Mouse (Mus musculus): ENCODE data around the gene Efna3.

Efna3 gene

GRCm38 (mm10) chr3:89284261-89284660, 38.5 kb downstream of the Efna3 start:
- no peak for DNase-seq (ENCODE audit: low read depth, low spot score)

- DNase-seq (ENCODE audit: low read depth, low spot score), result peak; percentile 69
These were observed 40.5 kb downstream of the Efna3 start for GRCm38 (mm10) chr3:89282291-89282643.

DNA sequence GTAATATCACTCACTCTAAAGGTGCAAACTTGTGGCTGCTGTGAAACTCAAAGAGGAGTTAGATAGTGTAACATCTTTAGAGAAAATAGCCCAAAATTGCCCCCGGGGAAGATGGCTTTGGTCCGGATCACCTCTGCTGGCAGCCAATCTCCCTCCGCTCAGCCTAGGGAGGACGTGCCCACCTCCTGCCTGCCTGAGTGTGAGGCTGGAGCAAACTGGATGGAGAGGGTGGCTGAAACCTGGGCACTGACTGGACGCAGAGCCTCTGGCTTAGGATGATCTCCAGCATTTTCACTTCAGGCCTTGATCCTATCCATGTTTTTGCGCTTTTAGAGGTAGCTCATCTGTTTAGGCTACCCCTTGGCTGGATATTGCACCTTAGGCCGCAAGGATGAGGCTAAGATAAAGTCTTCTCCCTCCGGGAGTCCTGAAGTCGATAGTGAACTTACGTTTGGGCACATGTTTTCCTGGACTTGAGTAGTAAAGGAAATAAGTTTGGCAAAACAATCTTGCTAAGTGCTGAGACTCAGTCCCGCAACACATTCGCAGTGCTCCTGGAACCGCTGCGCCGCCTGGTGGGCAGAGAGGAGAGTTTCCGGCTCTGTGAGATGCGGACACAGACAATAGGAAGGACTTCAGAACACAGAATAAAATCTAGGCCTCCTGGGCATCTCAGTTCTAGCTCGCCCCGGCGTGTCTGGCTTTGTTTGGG, 41.0 kb downstream of the Efna3 start:
- peak; percentile 94 for DNase-seq (ENCODE audit: low read depth, low spot score)

- DNase-seq (ENCODE audit: low read depth, low spot score), result no peak
These were observed 41.9 kb downstream of the Efna3 start, which contains the start of gene Efna1 for GRCm38 (mm10) chr3:89280606-89281511. Gene Efna1 (minus strand): TSS chr3:89281142.

GRCm38 (mm10) chr3:89280050-89280605, 42.6 kb downstream of the Efna3 start:
- peak; percentile 65 for DNase-seq (ENCODE audit: low read depth, low spot score)

DNA sequence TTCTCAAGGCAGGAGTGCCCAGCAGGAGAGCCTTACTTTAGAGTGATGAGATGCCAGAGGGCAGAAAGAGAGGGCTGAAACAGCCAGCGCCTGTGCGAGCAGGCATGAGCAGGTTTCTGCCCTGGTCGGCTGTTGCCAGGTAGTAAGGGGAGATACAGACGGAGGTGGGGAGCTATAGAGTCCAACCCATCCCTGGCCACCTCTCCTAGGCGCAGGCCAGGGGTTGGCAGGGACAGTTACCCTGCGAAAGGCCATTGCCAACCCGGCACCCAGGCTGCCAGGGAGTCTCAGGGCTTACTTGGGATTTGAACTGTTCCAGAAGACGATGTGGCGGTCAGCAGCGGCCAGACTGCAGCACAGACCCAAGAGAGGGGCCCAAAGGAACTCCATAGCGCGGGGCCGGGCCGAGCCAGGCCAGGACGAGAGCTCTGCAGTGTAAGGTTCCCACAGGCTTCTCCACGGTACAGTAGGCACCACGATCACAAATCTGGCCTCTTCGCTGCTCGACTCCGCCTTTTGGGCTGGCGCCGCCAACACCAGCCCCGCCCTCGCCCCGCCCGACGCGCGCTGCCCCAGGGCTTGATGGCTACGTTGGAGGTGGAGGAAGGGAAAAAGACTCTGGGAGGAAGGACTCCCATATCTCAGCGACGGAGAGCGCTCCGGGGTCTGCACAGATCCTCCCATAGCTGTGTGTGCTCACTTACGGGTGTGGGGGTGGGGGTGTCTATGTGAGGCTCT, 43.4 kb downstream of the Efna3 start:
- peak; percentile 90 for DNase-seq (ENCODE audit: low read depth, low spot score)

DNA sequence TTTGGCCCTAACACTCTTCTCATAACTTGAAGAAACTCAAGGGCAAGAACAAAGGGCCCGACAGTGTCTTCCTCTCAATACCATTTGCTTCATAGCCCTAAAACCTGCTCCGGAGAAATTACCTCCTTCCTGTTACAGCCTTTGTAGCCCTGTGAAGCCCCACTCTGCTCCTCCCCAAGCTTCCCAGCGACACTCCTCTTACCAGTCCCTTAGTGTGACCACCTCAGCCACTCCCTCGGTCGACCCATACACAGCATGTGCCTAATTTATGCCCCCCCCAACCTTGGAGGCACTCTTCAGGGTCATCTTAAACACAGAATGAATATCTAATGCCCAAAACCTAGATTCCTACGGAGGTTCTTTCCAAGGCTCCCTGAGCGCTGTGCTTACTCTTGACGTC, 44.1 kb downstream of the Efna3 start:
- DNase-seq (ENCODE audit: low read depth, low spot score), result no peak

DNA sequence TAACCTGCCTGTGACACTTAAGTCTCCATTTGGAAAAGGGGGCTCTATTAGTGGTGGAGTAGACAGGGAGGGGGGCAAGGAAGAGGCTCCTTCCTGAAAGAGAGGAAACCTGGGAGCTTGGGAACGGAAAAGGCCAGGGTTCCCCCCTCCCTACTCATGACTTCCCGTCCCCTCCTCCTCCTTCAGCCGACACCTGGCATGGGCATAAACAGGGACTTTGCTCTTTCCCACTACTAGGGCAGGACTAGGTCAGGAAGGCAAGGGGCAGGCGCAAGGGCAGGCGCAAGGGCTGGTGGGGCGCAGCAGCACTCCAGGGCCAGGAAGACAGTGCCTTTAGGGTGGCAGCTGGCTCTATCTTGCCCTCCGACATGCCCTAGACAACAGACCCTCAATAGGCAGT, 44.7 kb downstream of the Efna3 start:
- DNase-seq (ENCODE audit: low read depth, low spot score), result no peak

DNA sequence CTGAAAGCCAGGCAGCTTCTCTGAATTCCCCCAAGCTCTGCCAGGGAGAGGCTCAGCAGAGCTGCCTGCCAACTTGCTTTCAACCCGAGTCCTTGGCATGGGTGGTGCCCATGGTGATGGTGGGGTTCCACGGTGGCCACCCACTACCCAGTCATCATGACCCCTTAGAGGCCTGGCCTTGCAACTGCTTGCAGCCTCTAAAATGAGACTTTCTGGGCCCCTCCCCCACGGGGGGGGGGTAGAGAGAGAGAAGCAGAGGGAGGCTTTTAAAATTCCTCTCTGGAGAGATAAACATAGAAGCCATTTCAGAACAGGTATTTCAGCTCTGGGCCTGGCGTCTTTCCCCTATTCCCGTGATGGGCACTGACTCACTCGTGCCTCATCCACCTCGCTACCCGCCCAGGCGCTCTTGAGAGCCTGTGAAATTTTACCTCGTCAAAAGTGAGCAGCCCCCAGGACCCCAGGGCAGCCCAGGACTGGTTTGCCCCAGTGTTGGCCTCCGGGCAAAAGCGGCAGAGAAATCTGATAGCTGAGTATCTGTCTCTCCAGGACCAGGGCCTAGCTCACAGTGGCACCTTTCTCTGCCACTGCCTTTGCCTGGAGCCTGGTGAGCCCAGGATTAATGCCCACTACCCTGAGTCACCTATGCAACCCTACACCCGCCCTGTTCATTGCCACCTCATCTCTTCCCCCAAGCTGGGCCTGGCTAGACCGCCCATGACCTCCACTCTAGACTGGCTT, 45.3 kb downstream of the Efna3 start:
- peak; percentile 71 for DNase-seq (ENCODE audit: low read depth, low spot score)

DNA sequence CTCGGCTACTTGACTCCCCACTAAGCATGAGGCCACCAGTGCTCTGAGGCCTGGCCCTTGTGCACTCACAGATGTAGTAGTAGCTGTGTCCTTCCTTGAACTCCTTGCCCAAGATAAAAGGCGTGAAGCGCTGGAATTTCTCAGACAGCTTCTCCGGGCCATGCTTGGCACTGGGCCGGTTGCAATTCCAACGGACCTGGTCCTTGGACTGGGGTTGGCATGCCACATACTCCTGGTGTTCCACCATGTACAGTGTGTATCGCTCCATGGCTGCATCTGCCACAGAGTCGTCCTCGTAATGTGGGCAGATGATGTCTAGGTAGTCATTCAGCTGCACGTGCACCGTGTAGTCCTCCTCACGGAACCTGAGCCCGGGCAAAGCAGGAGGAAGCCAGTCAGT, 46.7 kb downstream of the Efna3 start:
- no peak for DNase-seq (ENCODE audit: low read depth, low spot score)

- peak; percentile 51 for DNase-seq (ENCODE audit: low read depth, low spot score)
These were observed 51.0 kb downstream of the Efna3 start for GRCm38 (mm10) chr3:89271760-89272159.

DNA sequence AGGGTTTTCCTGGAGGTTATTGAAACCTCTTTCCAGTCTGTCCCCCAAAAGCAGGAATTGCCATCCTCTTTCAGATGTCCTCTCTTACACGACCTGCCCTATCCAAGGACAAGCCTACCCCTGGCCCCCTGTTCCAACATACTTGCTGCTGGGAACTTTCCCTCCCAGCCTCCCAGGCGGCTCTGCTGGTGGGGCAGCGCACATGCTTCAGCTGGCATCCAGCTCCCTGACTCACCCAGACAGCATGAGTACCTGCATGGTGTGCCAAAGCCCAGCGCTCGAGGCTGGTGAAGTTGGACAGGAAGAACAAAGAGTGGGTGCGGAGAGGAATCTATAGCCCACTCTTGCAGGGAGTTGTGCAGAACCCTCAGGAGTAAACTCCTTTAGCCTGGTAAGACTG, 51.9 kb downstream of the Efna3 start:
- peak; percentile 82 for DNase-seq (ENCODE audit: low read depth, low spot score)

DNA sequence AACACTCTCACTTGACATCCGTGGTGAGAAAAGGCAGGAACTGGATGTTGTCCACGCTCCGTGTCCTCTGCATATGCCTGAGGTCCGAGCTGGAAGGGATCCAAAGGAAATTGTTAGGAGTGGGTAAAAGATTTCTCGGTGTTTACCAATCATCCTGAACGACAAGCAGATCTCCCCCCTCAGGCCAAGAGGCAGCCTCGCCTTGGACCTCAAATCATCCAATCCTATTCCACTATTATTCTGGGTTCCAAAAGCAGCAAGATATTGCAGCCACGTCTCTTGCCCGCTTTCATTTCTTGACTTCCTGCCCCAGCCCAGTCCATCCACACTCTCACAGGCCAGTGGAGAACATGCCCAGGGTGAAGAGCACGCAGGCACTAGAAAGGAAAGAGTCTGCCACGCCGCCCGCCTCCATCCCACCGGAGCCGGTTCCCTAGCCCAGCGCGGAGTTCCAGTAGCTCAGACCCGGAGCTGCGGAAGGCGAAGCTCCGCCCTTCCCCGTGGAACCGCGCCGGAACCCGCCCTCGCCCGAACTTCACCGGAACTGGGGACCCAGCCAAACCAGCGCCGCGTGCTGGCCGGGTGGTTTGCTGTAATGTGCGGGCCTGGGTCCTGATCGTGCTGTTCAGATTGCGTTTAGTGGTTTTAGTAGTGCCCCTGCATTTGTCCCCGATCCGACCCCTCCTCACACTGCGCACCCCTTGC, 52.6 kb downstream of the Efna3 start, which contains the start of gene Slc50a1:
TSS of gene Slc50a1 (minus strand) at position 520 of the 705 bp plus-strand sequence.
- DNase-seq (ENCODE audit: low read depth, low spot score), result peak; percentile 62

- no peak for DNase-seq (ENCODE audit: low read depth, low spot score)
These were observed 53.8 kb downstream of the Efna3 start for GRCm38 (mm10) chr3:89268916-89269315.

DNA sequence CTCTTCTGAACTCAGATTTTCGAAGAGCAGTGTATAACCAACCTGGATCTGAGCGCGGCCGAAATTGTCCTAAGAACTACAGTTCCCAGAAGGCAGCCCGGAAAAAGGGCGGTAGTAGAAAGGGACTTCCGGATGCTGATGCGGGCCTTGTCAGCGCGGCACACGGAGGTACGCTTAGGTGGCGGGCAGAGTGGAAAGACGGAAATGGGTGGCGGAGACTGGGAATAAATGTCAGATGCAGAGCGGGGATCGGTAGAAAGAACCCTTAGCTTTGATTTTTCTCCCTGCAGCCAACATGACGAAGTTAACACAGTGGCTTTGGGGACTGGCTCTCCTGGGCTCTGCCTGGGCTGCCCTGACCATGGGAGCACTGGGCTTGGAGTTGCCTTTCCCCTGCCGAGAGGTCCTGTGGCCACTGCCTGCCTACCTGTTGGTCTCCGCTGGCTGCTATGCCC, 56.3 kb downstream of the Efna3 start:
- DNase-seq (ENCODE audit: low read depth, low spot score), result peak; percentile 93
